Mouse (Mus musculus): ENCODE measurements around the gene Cmip. TPM values are rescaled to one million over a fixed set of nuclear protein-coding genes. Genes with fewer than 3 reads are reported as not detected.

Cmip gene
- polyA plus RNA-seq, 1 experiment, result 31.0 TPM

DNA sequence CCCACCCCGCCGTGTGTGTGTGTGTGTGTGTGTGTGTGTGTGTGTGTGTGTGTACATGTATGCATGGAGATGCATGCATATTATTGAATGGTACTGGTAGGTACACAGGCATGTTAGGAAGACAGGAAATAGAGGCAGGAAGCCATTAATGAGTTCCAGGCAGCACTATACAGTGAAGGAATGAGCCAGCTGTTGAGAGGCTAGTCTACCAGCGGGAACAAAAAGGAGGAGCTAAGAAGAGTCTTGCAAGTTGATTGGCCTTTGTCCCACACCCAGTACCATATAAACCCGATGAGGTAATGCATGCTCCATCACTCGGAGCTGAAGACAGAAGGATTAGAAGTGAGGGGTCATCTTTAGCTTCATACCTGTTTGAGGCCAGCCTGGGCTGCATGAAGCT is 201.6 kb downstream of the Cmip start:
- 0 out of 2 replicates have a peak, but pooled peaks cover 6% of the 10 kb centered on the region for H3K4me1 ChIP-seq (ENCODE audit: control insufficient read depth, insufficient read depth, low read length)
- H3K27ac ChIP-seq (ENCODE audit: insufficient read depth, low read length), result no peak overlapping the region
- H3K4me3 ChIP-seq (ENCODE audit: insufficient read depth, low read length), result no peak overlapping the region
- no peak for TF ChIP-seq CTCF (IDR thresholded peaks at IDR 0.05; ENCODE audit: borderline replicate concordance, insufficient read depth, low read length)
- no peak for TF ChIP-seq POLR2A (IDR thresholded peaks at IDR 0.05; ENCODE audit: low read depth, low read length)

GRCm38 (mm10) chr8:117462701-117463284 is 205.9 kb downstream of the Cmip start:
- no peak overlapping the region for H3K4me3 ChIP-seq (ENCODE audit: insufficient read depth, low read length)
- no peak overlapping the region for H3K27ac ChIP-seq (ENCODE audit: insufficient read depth, low read length)
- no peaks in the 10 kb centered on the region for H3K4me1 ChIP-seq (ENCODE audit: control insufficient read depth, insufficient read depth, low read length)
- no peak for TF ChIP-seq POLR2A (IDR thresholded peaks at IDR 0.05; ENCODE audit: low read depth, low read length)
- no peak for TF ChIP-seq CTCF (IDR thresholded peaks at IDR 0.05; ENCODE audit: borderline replicate concordance, insufficient read depth, low read length)

DNA sequence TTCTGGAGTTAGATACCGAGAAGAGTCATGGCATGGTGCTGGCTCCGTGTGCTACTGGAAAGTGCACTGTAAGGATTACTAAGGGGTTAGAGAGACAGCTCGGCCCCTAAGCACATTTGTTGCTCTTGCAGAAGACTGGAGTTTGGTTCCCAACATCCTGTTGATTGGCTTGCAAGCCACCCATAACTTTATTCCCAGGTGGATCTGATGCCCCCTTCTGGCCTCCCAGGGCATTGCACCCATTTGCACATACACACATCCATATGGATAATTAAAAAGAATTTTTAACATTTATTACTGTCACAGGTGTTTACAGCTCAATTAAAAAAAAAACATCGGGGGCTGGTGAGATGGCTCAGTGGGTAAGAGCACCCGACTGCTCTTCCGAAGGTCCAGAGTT is 207.7 kb downstream of the Cmip start:
- no peak overlapping the region for H3K4me3 ChIP-seq (ENCODE audit: insufficient read depth, low read length)
- no peaks in the 10 kb centered on the region for H3K4me1 ChIP-seq (ENCODE audit: control insufficient read depth, insufficient read depth, low read length)
- TF ChIP-seq POLR2A (IDR thresholded peaks at IDR 0.05; ENCODE audit: low read depth, low read length) (no peak), CTCF (IDR thresholded peaks at IDR 0.05; ENCODE audit: borderline replicate concordance, insufficient read depth, low read length) (no peak)
- H3K27ac ChIP-seq (ENCODE audit: insufficient read depth, low read length), result no peak overlapping the region

DNA sequence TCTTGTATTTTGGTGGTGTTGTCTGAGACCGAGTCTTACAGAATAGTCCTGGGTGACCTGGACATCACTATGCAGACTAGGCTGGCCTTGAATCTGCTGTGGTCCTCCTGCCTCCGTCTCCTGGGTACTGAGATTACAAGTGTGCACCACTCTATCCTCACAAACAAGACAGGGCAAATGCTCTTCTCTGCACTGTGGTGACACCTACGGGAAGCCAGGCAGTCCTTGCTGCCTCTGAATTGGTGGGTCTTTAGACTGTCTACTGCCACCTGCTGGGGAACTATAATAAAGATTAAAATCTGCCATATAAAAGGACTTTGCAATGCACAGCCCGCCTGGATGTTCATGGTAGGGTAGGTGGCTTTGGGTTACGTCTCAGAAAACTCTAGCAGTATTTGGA is 208.4 kb downstream of the Cmip start:
- TF ChIP-seq CTCF (IDR thresholded peaks at IDR 0.05; ENCODE audit: borderline replicate concordance, insufficient read depth, low read length) (peak; percentile 85; the same call in 1 of the 2 replicates), POLR2A (IDR thresholded peaks at IDR 0.05; ENCODE audit: low read depth, low read length) (no peak)
- Histone ChIP-seq H3K4me3 (ENCODE audit: insufficient read depth, low read length) (no peak overlapping the region), H3K27ac (ENCODE audit: insufficient read depth, low read length) (no peak overlapping the region), H3K4me1 (ENCODE audit: control insufficient read depth, insufficient read depth, low read length) (no peaks in the 10 kb centered on the region)

- Histone ChIP-seq H3K4me3 (ENCODE audit: insufficient read depth, low read length) (no peak overlapping the region), H3K4me1 (ENCODE audit: control insufficient read depth, insufficient read depth, low read length) (no peaks in the 10 kb centered on the region), H3K27ac (ENCODE audit: insufficient read depth, low read length) (no peak overlapping the region)
- TF ChIP-seq CTCF (IDR thresholded peaks at IDR 0.05; ENCODE audit: borderline replicate concordance, insufficient read depth, low read length) (no peak), POLR2A (IDR thresholded peaks at IDR 0.05; ENCODE audit: low read depth, low read length) (no peak)
These were observed 210.6 kb downstream of the Cmip start for GRCm38 (mm10) chr8:117467466-117467865.

DNA sequence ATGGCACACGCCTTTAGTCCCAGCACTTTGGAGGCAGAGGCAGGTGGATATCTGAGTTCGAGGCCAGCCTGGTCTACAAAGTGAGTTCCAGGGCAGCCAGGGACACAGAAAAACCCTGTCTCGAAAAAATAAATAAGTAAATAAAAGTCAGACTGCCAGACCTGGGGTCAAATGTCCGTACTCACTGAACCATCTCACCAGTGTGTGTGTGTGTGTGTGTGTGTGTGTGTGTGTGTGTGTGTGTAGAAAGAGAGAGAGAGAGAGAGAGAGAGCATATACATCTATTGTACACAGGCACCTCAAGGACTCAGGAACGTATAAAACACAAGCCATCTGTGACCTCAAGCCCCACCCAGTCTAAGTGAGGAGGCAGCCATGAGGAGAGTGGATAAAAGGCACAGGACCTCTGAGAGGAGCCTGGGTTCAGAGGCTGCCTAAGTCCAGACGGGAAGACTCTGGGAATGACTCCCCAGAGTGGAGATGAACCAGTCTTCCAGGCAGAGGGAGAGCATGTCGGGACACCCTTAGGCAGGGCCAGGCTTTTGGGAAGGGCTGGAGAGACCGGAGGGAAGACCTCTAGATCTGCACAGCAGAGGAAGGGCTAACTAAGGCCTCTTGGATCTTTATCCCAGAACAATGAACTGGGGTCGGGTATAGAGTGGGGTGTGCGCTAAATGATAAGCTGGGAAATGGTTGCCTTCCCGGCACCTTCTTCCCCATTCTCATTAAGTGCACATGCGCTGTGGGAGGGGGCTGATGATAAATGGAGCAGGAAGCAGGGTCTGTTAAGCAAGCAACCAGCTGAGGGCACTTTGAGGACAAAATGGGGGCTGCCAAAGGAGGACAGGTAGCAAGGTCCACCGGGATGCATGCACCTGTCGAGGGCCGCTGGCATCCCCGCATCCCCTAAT is 212.8 kb downstream of the Cmip start:
- TF ChIP-seq POLR2A (IDR thresholded peaks at IDR 0.05; ENCODE audit: low read depth, low read length) (no peak), CTCF (IDR thresholded peaks at IDR 0.05; ENCODE audit: borderline replicate concordance, insufficient read depth, low read length) (no peak)
- no peak overlapping the region for H3K4me3 ChIP-seq (ENCODE audit: insufficient read depth, low read length)
- H3K4me1 ChIP-seq (ENCODE audit: control insufficient read depth, insufficient read depth, low read length), result no peaks in the 10 kb centered on the region
- no peak overlapping the region for H3K27ac ChIP-seq (ENCODE audit: insufficient read depth, low read length)

DNA sequence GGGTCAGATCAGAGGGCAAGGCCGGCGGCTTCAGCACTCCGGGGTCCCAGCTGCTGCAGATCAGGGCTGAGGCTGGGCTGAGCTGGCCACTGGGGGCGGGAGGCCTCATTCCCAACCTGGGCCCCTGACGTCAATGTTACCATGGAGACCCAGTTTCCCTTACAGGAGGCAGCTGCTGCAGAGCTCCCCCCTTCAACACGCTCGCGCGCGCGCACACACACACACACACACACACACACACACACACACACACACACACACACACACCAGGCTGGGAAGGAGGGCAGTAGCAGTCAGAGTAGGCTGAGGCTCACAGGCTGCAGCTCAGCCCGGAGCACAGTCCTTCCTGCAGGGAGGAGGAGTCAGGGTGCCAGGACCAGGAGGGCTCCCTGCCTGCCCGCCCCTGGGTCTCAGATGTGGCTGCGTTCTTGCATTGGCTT is 213.5 kb downstream of the Cmip start:
- Histone ChIP-seq H3K27ac (ENCODE audit: insufficient read depth, low read length) (no peak overlapping the region), H3K4me1 (ENCODE audit: control insufficient read depth, insufficient read depth, low read length) (no peaks in the 10 kb centered on the region), H3K4me3 (ENCODE audit: insufficient read depth, low read length) (no peak overlapping the region)
- no peak for TF ChIP-seq POLR2A (IDR thresholded peaks at IDR 0.05; ENCODE audit: low read depth, low read length)
- no peak for TF ChIP-seq CTCF (IDR thresholded peaks at IDR 0.05; ENCODE audit: borderline replicate concordance, insufficient read depth, low read length)

- TF ChIP-seq POLR2A (IDR thresholded peaks at IDR 0.05; ENCODE audit: low read depth, low read length) (no peak), CTCF (IDR thresholded peaks at IDR 0.05; ENCODE audit: borderline replicate concordance, insufficient read depth, low read length) (peak; percentile 78; the same call in 1 of the 2 replicates)
These were observed 214.3 kb downstream of the Cmip start for GRCm38 (mm10) chr8:117471174-117471573.

DNA sequence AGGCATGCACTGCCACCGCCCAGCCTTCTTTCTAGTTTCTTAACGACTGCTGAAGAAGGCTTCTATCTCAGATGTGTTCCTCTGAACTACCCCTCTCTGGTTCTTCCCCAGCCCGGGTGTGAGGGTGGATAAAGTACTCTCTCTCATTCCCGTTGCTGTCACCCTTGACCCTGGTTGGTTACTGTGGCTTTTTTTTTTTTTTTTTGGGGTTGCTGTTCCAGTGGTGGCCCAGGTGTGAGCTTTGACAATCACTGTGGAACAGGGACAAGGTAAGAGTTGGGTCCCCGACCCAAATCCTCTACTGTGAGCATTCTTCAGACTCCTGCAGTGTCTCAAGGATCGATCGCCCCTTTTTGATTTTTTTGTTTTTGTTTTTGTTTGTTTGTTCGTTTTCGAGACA is 214.8 kb downstream of the Cmip start:
- TF ChIP-seq POLR2A (IDR thresholded peaks at IDR 0.05; ENCODE audit: low read depth, low read length), result no peak
- no peak for TF ChIP-seq CTCF (IDR thresholded peaks at IDR 0.05; ENCODE audit: borderline replicate concordance, insufficient read depth, low read length)
- H3K4me3 ChIP-seq (ENCODE audit: insufficient read depth, low read length), result no peak overlapping the region

More at GRCm38 (mm10) chr8:117471174-117471573, 214.3 kb downstream of the Cmip start:
- no peak overlapping the region for H3K27ac ChIP-seq (ENCODE audit: insufficient read depth, low read length)
- H3K4me3 ChIP-seq (ENCODE audit: insufficient read depth, low read length), result no peak overlapping the region
- no peaks in the 10 kb centered on the region for H3K4me1 ChIP-seq (ENCODE audit: control insufficient read depth, insufficient read depth, low read length)

DNA sequence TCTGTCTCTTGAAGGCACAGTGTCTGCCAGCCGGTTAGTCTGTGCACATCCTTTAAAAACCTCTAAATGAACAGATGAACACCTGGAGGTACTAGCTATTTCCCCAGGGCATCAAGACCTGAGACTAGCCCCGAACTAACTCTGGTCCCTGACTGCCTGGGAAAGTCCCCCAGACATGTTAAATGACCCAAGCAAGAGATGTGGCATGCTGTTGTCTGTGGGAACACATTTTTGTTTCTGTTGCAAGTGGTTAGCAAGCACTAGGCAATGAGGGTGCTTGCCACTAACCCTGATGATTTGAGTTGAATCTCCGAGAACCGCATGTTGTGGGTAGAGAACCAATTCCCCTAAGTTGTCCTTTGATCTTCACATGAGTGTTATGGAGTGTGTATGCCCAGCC is 215.5 kb downstream of the Cmip start:
- Histone ChIP-seq H3K4me3 (ENCODE audit: insufficient read depth, low read length) (no peak overlapping the region), H3K4me1 (ENCODE audit: control insufficient read depth, insufficient read depth, low read length) (no peaks in the 10 kb centered on the region), H3K27ac (ENCODE audit: insufficient read depth, low read length) (no peak overlapping the region)
- no peak for TF ChIP-seq POLR2A (IDR thresholded peaks at IDR 0.05; ENCODE audit: low read depth, low read length)
- no peak for TF ChIP-seq CTCF (IDR thresholded peaks at IDR 0.05; ENCODE audit: borderline replicate concordance, insufficient read depth, low read length)

More for the DNA sequence above, 214.8 kb downstream of the Cmip start:
- no peak overlapping the region for H3K27ac ChIP-seq (ENCODE audit: insufficient read depth, low read length)
- no peaks in the 10 kb centered on the region for H3K4me1 ChIP-seq (ENCODE audit: control insufficient read depth, insufficient read depth, low read length)
